In the genomic region with DNA sequence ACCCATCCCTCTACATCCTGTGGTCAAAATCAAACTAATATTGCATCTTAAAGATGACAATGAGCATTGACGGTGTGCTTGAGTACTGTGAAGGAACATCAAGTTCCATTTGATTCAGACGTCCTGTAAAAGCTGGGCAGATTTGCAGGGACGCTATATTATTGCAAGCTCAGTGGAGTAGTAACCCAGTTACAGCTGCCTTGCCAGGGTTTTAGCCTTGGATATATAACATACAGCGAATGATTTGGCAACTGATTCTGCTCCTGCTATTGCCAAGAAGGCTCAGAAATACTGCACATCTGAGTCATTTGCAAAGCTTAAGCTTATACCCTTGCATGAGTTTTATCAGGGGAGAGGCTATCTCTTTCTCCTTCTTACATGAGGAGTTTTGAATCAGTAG, we compare ENCODE assay signal across 17 mouse cellular contexts.
"Had no signal": no experiment of that assay in that cellular context is flagged by ENCODE, and none has a peak within 500 bp of the region (broad histone marks: within the 10 kb centered on the region; RNA-seq: fewer than 3 reads in every experiment).

No protein-coding gene starts in this region.

- ATAC-seq: hindbrain, postnatal 0 days; intestine, embryonic 16.5 days had no signal

- DNase-seq: gastrocnemius, postnatal 14 days; gastrocnemius, postnatal 36 days; heart, adult 11 months; heart, adult 2 months; heart, postnatal 14 days; heart, postnatal 36 days; kidney, adult 11 months; kidney, adult 2 months; kidney, adult 9 months; kidney, postnatal 14 days; kidney, postnatal 36 days; layer of hippocampus, adult 9-11 months; layer of hippocampus, postnatal 36 days; left cerebral cortex, postnatal 4 days; liver, embryonic 13.5 days had no signal
